Mouse (Mus musculus): ENCODE measurements around the gene Ctsd. TPM values are rescaled to one million over a fixed set of nuclear protein-coding genes. Genes with fewer than 3 reads are reported as not detected.

Ctsd gene
- total RNA-seq, 1 experiment: 535 TPM

DNA sequence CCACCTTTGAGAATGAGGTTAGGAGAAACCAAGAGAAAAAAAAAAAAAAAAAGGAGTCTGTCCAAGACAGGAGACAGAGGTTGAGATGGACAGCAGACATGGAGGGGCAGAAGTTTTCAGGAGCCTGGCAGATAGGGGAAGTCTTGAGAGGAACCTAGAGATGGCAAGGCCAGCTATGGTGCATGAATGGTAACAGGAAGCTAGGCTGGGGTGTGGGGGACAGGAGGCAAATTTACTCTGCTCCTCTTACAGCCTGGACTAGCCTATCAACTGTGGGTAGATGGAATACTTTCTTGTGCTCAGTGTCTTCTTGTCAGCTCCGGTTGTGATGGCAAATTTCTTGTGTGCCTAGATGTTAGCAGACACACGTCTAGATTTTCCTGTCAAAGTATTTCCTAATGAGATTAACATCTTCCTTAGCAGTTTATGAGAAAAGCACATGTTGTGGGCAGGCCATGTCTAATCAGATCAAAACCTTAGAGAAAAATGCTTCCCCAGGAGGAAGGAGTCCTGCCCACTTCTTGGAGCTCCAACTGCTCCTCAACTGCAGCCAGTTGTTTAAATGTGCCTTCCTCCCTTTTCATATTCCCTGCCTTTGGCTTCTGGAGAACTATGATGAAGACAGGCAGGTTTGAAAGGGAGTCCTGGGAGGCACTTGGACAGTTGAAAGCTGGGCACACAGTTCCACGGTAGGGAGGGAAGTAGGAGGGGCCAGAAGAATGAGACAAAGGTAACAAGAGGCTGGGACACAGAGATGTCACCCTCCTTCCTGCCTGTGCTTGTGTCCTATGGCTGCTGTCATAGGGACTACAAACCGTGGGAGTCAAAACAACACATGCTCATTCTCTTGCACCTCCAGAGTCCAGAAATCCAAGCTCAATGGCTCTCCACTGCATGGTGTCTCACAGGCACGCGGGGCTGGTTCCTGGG lies 6.7 kb upstream of the Ctsd start:
- in situ Hi-C loops (cut with MboI; ENCODE audit: low sequenced_read_pairs in 2 of 2, unreplicated experiment in 2 of 2): no loop called here
- H3K4me3 ChIP-seq (ENCODE audit: insufficient read depth in 1 of 2, low read depth in 1 of 2, low read length in 2 of 2, poor library complexity in 1 of 2, severe bottlenecking in 1 of 2): no peak overlapping the region
- no peak overlapping the region for H3K27ac ChIP-seq (ENCODE audit: insufficient read depth, low read depth, low read length, poor library complexity, severe bottlenecking)
- DNase-seq (ENCODE audit: low read depth, low spot score): no peak
- TF ChIP-seq MAFK (IDR thresholded peaks at IDR 0.05; ENCODE audit: insufficient read depth, low read depth, low read length) (no peak), CHD2 (IDR thresholded peaks at IDR 0.05; ENCODE audit: low read depth, low read length) (no peak), ZNF384 (IDR thresholded peaks at IDR 0.05; ENCODE audit: low read depth, low read length) (no peak), HCFC1 (IDR thresholded peaks at IDR 0.05; ENCODE audit: borderline replicate concordance, insufficient read depth, low read length) (no peak), ZC3H11A (IDR thresholded peaks at IDR 0.05; ENCODE audit: borderline replicate concordance, low read depth, low read length) (no peak)
- H3K4me1 ChIP-seq (ENCODE audit: control insufficient read depth in 2 of 2, insufficient read depth in 2 of 2, low read length in 2 of 2, poor library complexity in 1 of 2): peaks cover 0 to 11% of the 10 kb centered on the region in 2 experiments; a peak in 3 of 4 replicates
- H3K9me3 ChIP-seq (ENCODE audit: control insufficient read depth, insufficient read depth, low read depth, low read length): no peaks in the 10 kb centered on the region
- H3K9ac ChIP-seq (ENCODE audit: insufficient read depth, low read depth, low read length, poor library complexity, severe bottlenecking): no peak overlapping the region
- H3K36me3 ChIP-seq (ENCODE audit: control insufficient read depth, insufficient read depth, low read length, poor library complexity, severe bottlenecking): no peaks in the 10 kb centered on the region

DNA sequence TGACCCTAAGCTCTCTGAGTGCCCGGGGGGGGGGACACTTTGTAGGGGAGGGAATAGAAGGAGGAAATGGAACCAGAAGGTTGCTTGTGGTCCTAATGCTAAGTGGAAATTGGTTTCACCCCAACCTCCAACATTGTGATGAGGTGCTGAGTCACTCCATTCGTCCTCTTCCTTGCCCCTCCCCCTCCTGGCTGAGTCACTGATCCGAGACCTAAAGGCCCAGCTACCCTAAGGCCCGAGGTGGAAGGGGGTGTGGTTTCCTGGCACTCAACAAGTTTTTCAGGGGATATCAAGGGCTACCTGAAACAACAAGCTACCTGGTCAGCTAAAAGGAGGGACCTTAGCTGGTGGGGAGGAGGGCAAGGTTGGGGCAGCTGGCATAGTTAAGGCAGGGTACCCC lies 5.4 kb upstream of the Ctsd start:
- Histone ChIP-seq H3K9me3 (ENCODE audit: control insufficient read depth, insufficient read depth, low read depth, low read length) (no peaks in the 10 kb centered on the region), H3K4me3 (ENCODE audit: insufficient read depth in 1 of 2, low read depth in 1 of 2, low read length in 2 of 2, poor library complexity in 1 of 2, severe bottlenecking in 1 of 2) (no peak overlapping the region), H3K27ac (ENCODE audit: insufficient read depth, low read depth, low read length, poor library complexity, severe bottlenecking) (no peak overlapping the region), H3K36me3 (ENCODE audit: control insufficient read depth, insufficient read depth, low read length, poor library complexity, severe bottlenecking) (no peaks in the 10 kb centered on the region), H3K9ac (ENCODE audit: insufficient read depth, low read depth, low read length, poor library complexity, severe bottlenecking) (no peak overlapping the region), H3K4me1 (ENCODE audit: control insufficient read depth in 2 of 2, insufficient read depth in 2 of 2, low read length in 2 of 2, poor library complexity in 1 of 2) (peaks cover 0 to 11% of the 10 kb centered on the region in 2 experiments; a peak in 3 of 4 replicates)
- TF ChIP-seq MAFK (IDR thresholded peaks at IDR 0.05; ENCODE audit: insufficient read depth, low read depth, low read length) (peak; percentile 95), HCFC1 (IDR thresholded peaks at IDR 0.05; ENCODE audit: borderline replicate concordance, insufficient read depth, low read length) (no peak)
- no peak for DNase-seq (ENCODE audit: low read depth, low spot score)
- in situ Hi-C loops (cut with MboI; ENCODE audit: low sequenced_read_pairs in 2 of 2, unreplicated experiment in 2 of 2): no loop called here

DNA sequence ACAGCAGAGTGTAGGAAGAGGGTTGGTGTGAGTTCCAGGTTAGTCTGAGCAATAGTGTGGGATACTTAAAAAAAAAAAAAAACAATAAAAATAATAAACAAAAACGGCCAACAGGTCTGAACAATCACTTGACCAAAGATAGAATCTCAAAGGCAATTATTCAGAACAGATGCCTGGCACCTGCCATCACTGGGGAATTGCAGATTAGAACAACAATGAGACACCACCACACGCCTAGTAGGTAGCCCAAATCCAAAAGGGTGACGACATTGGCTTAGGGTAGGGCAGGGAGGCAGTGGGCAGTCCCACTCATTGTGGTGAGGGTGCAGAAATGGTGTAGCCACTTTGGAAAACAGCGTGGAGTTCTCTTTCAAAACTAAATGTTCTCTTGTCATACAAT lies 3.8 kb upstream of the Ctsd start:
- Histone ChIP-seq H3K9ac (ENCODE audit: insufficient read depth, low read depth, low read length, poor library complexity, severe bottlenecking) (no peak overlapping the region), H3K4me1 (ENCODE audit: control insufficient read depth in 2 of 2, insufficient read depth in 2 of 2, low read length in 2 of 2, poor library complexity in 1 of 2) (peaks cover 0 to 14% of the 10 kb centered on the region in 2 experiments; a peak in 3 of 4 replicates), H3K9me3 (ENCODE audit: control insufficient read depth, insufficient read depth, low read depth, low read length) (no peaks in the 10 kb centered on the region), H3K4me3 (ENCODE audit: insufficient read depth in 1 of 2, low read depth in 1 of 2, low read length in 2 of 2, poor library complexity in 1 of 2, severe bottlenecking in 1 of 2) (no peak overlapping the region), H3K27ac (ENCODE audit: insufficient read depth, low read depth, low read length, poor library complexity, severe bottlenecking) (no peak overlapping the region), H3K36me3 (ENCODE audit: control insufficient read depth, insufficient read depth, low read length, poor library complexity, severe bottlenecking) (no peaks in the 10 kb centered on the region)
- TF ChIP-seq ZC3H11A (IDR thresholded peaks at IDR 0.05; ENCODE audit: borderline replicate concordance, low read depth, low read length) (no peak), MAFK (IDR thresholded peaks at IDR 0.05; ENCODE audit: insufficient read depth, low read depth, low read length) (no peak), HCFC1 (IDR thresholded peaks at IDR 0.05; ENCODE audit: borderline replicate concordance, insufficient read depth, low read length) (no peak), ZNF384 (IDR thresholded peaks at IDR 0.05; ENCODE audit: low read depth, low read length) (no peak), CHD2 (IDR thresholded peaks at IDR 0.05; ENCODE audit: low read depth, low read length) (no peak)
- in situ Hi-C loops (cut with MboI; ENCODE audit: low sequenced_read_pairs in 2 of 2, unreplicated experiment in 2 of 2): no loop called here
- DNase-seq (ENCODE audit: low read depth, low spot score): no peak

DNA sequence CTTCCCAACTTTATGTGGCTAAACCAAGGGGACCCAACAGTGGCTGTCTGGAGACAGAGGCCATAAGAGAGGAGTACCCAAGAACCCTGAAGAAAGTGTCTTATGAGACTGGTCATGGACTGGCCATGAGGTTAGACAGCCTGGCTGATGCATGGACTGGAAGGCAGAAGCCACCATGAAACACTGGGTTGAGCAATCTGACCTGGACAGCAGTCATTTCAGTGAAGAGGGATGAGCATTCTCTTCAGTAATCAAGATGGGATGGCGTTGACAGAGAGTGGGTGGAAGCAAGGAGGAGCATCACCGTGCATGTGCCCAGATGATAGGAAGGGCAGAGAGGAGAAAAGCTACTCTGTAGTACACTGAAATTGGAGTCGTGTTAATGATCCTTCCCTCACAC lies 3.3 kb upstream of the Ctsd start:
- Histone ChIP-seq H3K36me3 (ENCODE audit: control insufficient read depth, insufficient read depth, low read length, poor library complexity, severe bottlenecking) (peaks cover under 1% of the 10 kb centered on the region; the same call in 1 of the 2 replicates), H3K4me1 (ENCODE audit: control insufficient read depth in 2 of 2, insufficient read depth in 2 of 2, low read length in 2 of 2, poor library complexity in 1 of 2) (peaks cover 0 to 19% of the 10 kb centered on the region in 2 experiments), H3K4me3 (ENCODE audit: insufficient read depth in 1 of 2, low read depth in 1 of 2, low read length in 2 of 2, poor library complexity in 1 of 2, severe bottlenecking in 1 of 2) (no peak overlapping the region), H3K27ac (ENCODE audit: insufficient read depth, low read depth, low read length, poor library complexity, severe bottlenecking) (no peak overlapping the region), H3K9me3 (ENCODE audit: control insufficient read depth, insufficient read depth, low read depth, low read length) (no peaks in the 10 kb centered on the region), H3K9ac (ENCODE audit: insufficient read depth, low read depth, low read length, poor library complexity, severe bottlenecking) (no peak overlapping the region)
- no peak for DNase-seq (ENCODE audit: low read depth, low spot score)
- TF ChIP-seq MAFK (IDR thresholded peaks at IDR 0.05; ENCODE audit: insufficient read depth, low read depth, low read length) (no peak), ZNF384 (IDR thresholded peaks at IDR 0.05; ENCODE audit: low read depth, low read length) (no peak), CHD2 (IDR thresholded peaks at IDR 0.05; ENCODE audit: low read depth, low read length) (no peak), HCFC1 (IDR thresholded peaks at IDR 0.05; ENCODE audit: borderline replicate concordance, insufficient read depth, low read length) (no peak), ZC3H11A (IDR thresholded peaks at IDR 0.05; ENCODE audit: borderline replicate concordance, low read depth, low read length) (no peak)
- in situ Hi-C loops (cut with MboI; ENCODE audit: low sequenced_read_pairs in 2 of 2, unreplicated experiment in 2 of 2): no loop called here
